Mouse (Mus musculus) layer of hippocampus, adult 8-10 months (tissue): ENCODE data around the gene Dld. TPM values are rescaled to one million over a fixed set of nuclear protein-coding genes. Genes with fewer than 3 reads are reported as not detected.

Source experiments
- DNase-seq, 2 experiments: peaks; one replicate each; pipeline ENCODE4 v3.0.0; 2022; ENCODE audit warnings: low spot score in 2 of 2
- total RNA-seq, 4 experiments: library from RNA; stranded (reverse); gene quantifications; 2 replicates each; pipeline ENCODE4 v1.2.4; 2022

Dld gene
- total RNA-seq, 4 experiments from 2014 or later, result 95.7 to 114 (median 110) TPM

DNA sequence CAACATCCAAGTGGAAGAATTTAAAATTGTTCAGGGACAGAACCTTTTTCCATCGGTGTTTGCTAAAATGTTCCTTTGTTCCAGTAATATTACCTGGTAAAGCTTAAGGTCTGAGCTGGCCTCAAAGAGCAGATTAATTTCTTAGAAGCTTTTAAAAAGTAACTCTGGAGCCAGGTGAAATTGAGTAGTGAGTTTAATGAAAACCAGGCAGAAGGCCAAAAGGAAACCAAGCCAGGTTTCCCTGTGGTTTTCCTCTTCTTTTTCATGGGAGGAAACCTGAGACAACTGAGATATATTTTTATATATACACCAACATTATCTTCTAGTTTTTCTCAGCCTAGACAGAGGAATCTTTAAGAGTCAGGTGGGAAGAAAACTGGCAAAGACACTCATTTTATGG is 29.7 kb downstream of the Dld start:
- no peak for DNase-seq

DNA sequence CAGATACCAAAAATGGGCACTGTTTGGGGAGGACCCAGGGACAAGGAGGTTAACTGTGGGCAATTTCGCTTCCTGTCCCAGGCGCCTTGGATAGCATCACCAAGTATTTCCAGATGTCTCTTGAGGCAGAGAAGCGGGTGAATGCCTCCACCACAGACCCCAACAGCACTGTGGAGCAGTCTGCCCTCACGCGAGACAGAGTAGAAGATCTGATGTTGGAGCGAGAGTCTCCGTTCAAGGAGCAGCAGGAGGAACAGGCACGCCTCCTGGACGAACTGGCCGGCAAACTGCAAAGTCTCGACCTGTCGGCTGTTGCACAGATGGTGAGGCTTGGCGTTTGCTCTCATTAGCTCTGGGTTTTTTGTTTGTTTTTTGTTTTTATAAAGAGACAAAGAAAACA is 30.4 kb downstream of the Dld start:
- DNase-seq, result no peak

DNA sequence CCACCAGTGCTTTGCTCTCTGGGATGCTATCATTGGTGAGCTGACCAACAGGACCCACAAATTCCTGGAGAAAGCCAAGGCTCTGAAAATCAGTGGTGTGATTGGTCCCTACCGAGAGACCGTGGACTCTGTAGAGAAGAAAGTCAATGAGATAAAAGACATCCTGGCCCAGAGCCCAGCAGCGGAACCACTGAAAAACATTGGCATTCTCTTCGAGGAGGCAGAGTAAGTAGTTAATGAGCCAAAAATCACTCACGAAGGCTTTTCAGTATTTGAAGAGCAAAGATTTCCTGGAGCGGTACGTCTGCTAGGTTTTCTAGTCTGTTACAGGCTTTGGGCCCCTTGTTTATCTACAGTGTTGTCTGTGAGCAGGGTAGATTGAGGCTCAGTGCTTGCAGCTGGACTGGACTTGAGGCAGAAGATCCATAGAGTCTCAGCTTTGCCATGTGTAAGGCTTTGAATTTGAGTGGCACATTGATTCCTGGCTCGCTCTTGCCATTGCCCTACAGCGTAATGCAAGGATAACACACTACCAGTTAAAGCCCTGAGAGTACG is 32.8 kb downstream of the Dld start:
- DNase-seq, result no peak

DNA sequence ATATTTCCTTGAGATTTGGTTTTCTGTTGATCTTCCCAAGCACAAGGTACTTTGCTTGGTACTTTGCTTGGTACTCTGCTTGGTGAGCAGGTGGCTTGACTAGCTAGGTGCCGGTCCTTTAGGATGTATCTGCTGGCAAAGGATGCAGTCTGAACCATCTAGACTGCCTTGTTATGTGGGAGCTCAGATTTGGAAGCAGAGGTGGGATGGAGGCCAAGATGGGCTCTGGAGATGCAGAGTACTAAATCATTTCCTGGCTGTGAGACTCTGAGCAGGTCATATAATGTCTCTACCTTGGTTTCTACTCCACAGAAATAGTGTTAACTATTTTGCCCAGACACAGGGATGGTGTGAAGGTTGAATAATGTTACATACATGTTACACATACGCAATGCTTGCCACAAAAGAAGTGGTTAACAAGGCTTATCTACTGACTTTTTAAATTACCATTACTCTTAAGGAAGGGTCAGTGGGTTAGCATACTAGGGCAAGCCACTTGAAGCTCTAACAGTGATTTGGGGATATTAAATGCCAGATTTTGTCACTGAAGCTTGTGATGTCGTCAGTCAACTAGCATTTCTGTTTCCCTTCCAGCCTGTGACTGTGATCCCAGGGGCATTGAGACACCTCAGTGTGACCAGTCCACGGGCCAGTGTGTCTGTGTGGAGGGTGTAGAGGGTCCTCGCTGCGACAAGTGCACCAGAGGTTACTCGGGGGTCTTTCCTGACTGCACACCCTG is 33.4 kb downstream of the Dld start:
- no peak for DNase-seq

DNA sequence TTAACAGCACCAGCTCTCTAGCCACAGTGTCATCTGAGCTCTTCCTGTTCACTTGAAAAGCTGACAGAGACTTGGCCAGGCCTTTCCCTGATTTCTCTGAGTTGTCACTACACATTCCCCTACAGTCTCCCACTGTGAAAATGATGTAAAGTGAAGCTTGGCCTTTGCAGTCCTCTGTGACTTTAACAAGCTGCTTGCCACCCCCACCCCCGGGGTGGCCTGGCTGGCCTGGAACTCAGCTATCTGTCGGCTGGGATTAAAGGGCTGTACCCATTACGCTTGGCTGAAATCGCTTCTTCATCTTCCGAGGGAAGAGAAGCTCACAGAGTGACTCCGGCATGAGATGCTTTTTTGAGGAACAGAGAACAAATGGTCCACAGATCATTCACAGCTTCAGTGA is 35.3 kb downstream of the Dld start:
- no peak for DNase-seq

DNA sequence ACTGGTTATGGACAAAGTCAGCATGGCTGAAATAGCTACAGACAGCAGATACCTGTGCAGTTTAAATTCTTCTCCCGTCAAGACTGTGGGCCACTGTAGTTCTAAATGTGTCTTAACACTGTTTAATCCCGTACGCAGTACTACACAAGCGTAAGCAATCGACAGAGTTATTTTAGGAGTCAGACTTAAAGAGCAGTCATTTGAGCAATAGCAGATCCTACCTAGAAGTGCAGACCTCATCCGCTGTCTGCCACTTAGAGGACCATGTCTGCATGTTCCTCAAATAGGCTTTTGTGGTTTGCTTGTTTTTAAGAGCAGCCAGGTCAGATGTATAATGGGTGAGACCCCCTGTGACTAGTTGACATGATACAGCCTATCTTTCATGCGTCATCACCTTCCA is 36.9 kb downstream of the Dld start:
- DNase-seq, result no peak

DNA sequence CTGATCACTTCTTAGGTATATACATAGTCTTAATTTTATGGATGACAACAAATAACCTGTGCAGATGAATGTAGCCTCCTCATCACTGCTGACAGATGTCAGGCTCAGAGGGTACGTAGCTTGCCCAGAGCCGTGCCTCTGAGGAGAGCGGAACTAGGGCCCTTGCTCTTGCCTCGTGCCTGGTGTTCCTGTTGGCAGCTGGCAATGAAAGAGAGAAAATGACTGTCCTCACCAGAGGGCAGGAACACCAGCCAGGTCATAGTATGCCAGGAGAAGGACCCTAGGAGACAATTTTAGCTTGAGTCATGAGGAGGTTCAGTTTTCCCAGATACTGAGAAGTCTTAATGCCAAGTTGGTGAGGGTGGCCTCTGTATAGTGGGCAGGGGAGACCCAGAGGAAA is 38.1 kb downstream of the Dld start:
- DNase-seq, result no peak

DNA sequence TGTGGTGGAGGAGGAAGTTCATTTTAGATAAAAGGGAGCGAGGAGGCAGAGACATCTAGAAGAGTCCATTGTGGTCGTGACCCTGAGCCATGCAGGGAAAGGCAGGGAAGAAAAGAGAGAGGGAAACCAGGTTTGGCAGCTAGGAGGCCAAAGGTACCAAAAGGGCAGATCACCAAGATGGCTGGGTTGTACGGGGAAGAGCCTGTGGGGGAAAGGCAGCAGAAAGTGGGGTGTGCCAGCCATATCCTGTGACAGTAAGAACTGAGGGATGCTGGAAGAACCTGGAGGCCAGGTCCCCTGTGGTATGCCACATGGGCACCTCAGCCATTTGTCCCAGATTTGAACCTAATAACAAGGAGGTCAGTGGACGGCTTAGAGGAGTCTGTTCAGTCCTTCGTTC is 39.0 kb downstream of the Dld start:
- DNase-seq, result no peak

DNA sequence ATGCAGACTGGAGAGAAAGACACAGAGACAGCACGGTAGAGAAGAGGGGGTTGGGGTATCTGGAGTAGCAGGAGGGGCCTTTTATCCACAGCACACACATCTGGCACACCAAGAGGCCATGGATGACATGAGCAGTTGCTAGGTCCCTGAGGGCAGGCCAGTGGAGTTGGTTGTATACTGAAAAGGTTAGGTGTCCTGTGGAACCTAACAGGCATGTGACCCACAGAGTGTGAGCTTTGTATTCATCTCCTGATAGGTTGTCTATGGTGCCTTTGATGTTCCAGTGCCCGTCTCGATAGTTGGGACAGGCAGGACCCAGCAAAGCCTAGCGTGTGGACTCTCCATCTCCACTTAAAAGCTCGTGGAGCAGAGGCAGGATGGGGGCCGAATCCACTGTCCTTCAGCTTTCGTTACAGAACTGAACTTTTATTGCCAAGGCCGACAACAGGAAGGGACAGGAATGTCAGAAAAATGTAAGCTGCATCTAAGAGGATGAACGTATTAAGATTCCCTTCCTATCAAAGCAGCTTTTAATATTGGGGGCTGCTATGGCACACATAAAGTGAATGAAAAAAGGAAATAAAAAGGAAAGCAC is 39.5 kb downstream of the Dld start:
- DNase-seq, result no peak

DNA sequence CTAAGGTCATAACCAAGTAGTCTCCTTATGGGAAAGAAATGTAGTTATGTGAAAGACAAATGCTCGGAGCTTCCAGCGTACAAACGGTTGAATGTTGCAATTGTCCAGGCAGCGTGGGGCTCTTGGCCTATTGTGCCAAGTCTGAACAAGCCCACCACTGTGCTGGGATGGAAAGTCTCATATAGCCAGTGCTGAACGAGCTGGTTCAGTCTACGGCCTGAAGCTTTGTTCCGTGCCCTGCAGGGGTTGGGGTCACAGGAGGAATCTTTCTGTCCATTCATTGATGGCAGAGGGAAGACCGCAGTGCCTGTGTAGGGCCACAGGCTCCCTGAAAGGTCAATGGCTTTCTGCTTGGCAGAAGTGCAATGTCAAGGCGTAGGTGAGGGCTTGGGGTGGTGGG is 40.6 kb downstream of the Dld start:
- no peak for DNase-seq

DNA sequence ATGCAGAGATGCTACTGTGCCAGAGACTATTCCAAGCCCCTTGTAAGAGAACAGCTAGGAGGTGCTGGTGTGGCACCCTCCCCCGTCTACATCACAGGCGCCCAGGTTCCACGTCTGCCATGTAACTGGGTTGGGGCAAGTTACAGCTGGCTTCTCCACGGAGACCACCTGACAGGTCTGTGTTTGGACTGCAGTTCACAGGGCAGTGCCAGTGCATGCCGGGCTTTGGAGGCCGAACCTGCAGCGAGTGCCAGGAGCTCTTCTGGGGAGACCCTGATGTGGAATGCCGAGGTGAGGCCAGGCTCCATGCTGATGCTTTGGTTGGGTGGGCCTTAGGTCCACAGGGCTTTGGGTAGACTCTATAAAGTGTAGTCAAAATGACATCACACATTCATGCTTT is 43.5 kb downstream of the Dld start:
- no peak for DNase-seq

DNA sequence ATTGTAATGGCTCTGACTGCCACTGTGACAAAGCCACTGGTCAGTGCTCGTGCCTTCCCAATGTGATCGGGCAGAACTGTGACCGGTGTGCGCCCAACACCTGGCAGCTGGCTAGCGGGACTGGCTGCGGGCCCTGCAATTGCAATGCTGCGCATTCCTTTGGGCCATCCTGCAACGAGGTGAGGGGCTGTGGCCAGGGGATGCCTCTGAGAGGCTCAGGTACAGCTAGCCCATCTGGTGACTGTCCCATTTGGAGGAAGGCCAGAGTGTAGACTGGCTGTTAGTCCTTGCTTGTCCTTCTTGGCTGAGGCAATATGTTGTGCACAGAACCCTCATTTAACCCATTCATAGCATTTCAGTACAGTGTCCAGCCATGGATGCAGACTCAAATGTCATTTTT is 44.2 kb downstream of the Dld start:
- DNase-seq, result no peak

DNA sequence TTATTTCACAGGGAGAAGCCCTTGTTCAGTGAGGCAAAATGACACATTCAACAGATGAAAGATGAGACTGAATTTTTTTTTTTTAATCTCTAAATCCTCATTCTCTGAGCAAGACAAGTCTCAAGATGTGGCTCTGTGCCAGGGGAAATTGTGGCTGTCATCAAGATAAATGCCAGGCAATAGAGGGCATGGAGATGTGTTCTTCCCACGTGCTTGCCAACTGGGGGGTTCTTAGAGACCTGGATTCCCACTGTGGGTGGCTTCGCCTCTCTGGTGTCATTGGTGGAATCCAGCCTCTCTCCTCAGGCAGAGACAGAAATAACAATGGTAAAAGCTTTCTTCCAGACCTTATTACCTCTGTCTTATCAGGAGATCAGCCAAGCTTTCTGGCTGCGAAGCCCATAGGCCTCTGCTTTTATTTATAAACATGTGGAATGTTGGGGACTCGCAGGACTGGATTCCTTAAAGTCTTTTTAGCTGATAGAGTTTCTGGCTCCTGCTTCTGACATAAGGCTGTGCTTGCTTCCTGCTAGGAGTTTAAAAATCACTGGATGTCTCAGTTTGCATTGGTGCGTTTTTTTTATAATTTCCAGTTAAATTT is 45.1 kb downstream of the Dld start:
- DNase-seq, result no peak

DNA sequence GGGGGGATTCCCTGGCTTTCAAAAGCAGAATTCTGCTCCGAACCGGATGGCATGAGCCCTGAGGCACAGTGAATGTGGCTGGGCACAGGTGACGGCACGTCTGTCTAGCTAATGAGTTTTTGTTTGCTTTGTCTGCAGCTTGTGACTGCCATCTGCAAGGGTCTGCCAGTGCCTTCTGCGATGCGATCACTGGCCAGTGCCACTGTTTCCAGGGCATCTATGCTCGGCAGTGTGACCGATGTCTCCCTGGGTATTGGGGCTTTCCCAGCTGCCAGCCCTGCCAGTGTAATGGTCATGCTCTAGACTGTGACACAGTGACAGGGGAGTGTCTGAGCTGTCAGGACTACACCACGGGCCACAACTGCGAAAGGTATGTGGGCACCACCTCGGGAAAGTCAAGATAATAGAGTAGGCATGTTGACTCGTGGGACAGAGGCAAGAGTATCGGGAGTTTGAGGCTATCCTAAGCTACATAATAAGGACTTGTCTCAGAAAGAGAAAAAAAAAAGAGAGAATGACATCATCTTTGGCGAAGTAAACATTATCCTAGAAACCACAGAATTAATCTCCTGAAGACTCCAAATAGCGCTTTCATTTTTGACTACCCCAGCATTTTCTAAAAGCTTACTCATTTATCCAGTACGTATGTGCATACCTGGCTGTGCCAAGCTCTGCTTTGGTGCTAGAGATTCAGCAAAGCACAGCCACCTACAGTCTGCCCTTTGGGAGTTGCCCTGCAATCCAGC is 48.3 kb downstream of the Dld start:
- DNase-seq, result no peak

DNA sequence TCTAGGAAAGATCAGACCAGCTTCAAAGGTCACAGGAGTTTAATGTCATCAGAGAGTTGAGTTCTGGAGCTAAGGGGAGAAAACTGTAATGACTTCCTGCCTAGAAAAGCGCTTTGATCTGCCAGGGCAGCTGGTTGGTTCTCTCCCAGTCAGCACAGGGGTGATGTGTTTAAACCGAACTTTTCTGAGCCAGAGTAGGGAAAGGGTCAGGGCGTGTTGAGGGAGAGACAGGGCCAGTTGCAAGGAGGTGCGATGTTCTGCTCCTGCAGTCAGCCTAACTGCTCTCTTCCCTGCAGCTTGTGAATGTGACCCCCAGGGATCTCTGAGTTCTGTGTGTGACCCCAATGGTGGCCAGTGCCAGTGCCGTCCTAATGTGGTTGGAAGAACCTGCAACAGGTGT is 49.0 kb downstream of the Dld start:
- DNase-seq, result no peak

DNA sequence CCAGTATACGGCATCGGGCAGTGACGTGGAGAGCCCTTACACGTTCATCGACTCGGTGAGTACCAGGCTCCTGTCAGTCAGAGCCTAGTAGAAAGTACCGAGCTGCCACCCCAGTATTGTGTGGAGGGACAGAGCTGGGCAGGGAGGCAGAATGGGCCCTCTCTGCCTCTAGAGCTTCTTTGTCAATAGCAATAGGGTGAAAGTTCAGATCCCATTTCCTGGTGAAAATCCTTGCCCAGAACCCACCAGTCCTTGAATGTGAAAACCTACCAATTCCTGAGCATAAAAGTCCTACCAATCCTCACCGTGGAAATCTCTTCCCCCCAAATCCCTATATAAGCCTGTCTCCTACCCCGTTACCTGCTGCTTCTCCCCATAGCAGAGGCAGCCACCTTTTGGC is 51.0 kb downstream of the Dld start:
- no peak for DNase-seq

DNA sequence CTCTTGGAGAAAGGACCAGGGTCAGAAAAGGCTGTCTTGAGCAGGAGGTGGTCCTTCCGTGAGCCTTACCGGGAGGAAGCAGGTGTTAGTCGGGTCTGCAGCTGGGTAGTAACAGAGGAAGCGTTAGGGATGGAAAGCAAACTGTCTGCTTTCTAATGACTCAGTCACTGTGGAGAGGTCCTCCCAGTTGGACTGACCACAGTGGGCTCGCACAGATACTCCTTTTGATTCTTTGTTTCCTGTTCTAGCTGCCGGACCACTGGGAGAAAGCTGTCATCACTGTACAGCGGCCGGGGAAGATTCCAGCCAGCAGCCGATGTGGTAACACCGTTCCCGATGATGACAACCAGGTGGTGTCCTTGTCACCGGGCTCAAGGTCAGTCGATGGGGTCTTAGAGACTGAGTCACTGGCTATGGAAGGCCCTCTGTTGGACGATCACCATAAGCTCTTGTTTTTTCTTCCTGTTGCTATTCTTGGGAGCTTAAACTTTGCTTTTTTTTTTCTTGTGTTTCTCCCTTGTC is 51.5 kb downstream of the Dld start:
- DNase-seq, result no peak

DNA sequence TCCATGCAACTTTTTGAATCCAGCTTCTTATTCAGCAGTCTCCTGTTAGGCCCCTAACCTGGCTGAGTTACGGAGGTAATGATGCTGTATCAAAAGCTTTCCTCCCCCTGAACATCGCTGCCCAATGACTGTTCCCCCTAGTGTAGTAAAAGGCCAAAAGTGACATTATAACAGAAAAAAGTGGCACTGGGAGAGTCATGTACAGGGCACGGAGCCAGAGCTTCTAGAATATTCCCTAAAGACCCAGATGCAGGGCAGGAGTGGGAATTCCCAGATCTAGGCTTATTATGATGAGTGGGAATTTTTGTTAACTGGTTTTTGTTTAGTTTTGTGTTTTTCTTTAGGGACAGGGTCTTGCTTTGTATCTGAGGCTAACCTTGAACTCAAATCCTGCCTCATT is 52.1 kb downstream of the Dld start:
- DNase-seq, result no peak

DNA sequence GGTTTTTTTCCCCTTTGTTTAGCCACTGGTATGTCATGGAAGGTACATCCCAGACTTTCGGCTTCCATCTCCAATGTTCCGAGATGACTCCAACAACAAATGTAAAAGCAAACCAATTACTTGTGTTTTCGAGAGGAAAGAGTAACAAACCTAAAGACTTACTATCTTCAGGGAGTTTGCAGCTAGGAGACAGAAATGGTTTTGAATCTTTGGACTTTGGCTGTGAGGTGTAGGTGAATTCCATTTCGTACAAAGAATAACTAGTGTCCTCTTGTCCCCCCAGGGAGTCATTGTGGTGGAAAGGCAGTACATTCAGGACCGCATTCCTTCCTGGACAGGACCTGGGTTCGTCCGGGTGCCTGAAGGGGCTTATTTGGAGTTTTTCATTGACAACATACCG is 52.7 kb downstream of the Dld start:
- DNase-seq, result no peak

DNA sequence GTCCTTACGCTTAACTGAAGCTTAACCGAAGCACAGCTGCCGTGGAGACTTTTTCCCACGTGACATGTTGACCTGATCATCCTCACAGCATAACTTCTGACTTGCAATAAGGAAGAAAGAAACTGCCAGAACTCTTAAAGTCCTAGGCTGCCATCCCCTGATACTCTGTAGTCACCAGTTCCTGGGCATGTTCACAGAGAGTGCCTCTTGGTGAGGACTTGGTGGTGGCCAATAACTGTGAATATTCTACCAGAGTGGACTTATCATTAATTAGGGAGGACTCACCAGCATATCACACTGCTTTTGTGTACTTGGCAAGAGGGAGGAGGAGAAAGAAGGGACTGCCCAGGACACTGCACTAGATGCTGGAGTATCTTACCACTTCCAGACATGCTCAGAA is 53.1 kb downstream of the Dld start:
- no peak for DNase-seq

DNA sequence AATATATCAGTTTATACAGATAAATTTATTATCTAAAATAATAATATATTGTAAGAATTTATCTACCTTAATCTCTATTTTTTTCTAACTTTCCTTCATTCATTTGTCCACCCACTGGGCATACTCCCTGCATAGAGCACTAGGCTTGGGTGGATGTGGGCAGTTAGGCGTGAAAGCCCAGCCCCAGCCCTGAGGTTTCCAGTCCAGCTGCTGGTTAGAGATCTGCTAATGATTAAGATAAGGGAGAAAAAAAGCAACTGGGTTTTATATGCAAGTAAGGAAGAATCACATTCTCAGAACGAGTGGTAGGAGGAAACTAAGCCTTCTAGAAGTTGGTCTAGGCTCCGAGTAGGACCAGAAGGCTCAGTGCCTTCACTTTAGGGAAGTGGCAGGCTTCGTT is 55.2 kb downstream of the Dld start:
- no peak for DNase-seq

DNA sequence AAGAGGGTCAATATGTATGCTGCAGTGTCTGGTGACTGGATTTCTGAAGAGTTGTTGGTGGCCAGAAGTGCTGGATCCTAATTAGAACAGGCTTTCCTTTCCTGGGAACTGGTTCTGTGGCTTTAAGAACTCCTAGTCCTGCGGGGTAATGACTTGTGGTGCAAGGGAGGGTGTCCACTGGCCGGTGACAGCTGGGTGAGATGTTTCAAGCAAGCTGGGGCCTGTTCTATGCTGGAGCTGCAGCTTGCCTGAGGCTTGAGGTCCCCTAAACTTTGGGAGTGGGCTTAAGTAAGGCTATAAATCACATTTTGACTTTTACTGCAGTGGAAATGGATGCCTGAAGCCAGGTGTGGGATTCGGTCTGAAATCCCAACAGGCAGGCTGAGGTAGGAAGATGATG is 55.7 kb downstream of the Dld start:
- no peak for DNase-seq
